In genomic region chr12:70283116-70283731, GRCm38 (mm10) we compare ENCODE assay signal across 8 mouse cellular contexts. TPM values are rescaled to one million over a fixed set of nuclear protein-coding genes. Genes with fewer than 3 reads are reported as not detected.
DNase-seq lines count a peak whose midpoint lies in the region; ATAC-seq lines count a peak whose summit lies in the region.

No protein-coding gene starts in this region.

- ATAC-seq in erythroid progenitor cell, adult 5-6 weeks (replicated peaks; ENCODE audit: low FRiP score, poor library complexity, severe bottlenecking), result no peak

- intact Hi-C loops in left cerebral cortex, postnatal 10 days (cut with DNase I), result no loop called here
- intact Hi-C loops in gastrocnemius, postnatal 36 days (cut with DNase I), result no loop called here

- peak; percentile 16 for DNase-seq in adrenal gland, adult 2 months
- no peak for DNase-seq in adrenal gland, adult 18-20 months (ENCODE audit: low spot score in 2 of 2)
- DNase-seq in left cerebral cortex, postnatal 10 days (ENCODE audit: extremely low spot score in 1 of 2, low spot score in 2 of 2), result peak; percentile 61 to 70
- DNase-seq in left cerebral cortex, adult 11 months (ENCODE audit: low spot score), result no peak
- DNase-seq in cerebellum, adult 9-11 months, result peak; percentile 58
- peak; percentile 62 to 64 for DNase-seq in layer of hippocampus, postnatal 10 days (ENCODE audit: low spot score in 2 of 2)
- DNase-seq in gastrocnemius, postnatal 36 days, result no peak

RNA-seq across cellular contexts. Expression of gene Pygl, which starts 51.9 kb away (rescaled TPM):
- 100 to 1,000 TPM in 1 of 2 experiments, 10 to 100 TPM in 1; 94.6 to 157 TPM for total RNA-seq in adrenal gland, adult 2 months (2021)
- 58.7 and 87.6 TPM in 2 replicates for polyA plus RNA-seq in adrenal gland, adult 2 months (2012; rRNA removed)
- total RNA-seq in adrenal gland, adult 18-20 months (2021), result 100 to 1,000 TPM; 140 to 317 TPM
- total RNA-seq in left cerebral cortex, postnatal 10 days (2021), result 1 to 10 TPM; 2.9 to 4.4 TPM
- 1 to 10 TPM; 4.2 to 5.3 TPM for total RNA-seq in layer of hippocampus, postnatal 10 days (2021)
- 20.5 and 22.2 TPM in 2 replicates for total RNA-seq in erythroid progenitor cell, adult 5-6 weeks (2015; ENCODE audit: low replicate concordance)
- total RNA-seq in erythroid progenitor cell, adult 5-6 weeks (2017; ENCODE audit: low replicate concordance), result 29.8 and 31.7 TPM in 2 replicates
- 1 to 10 TPM; 1.5 to 1.7 TPM for total RNA-seq in gastrocnemius, postnatal 36 days (2021)

Comparison
In these comparisons a context has a peak if more than half of its experiments do, and no peak if none do; other contexts are left out.
1. DNase-seq: peak in adrenal gland, adult 2 months (single experiment), left cerebral cortex, postnatal 10 days (2 of 2), cerebellum, adult 9-11 months (single experiment) and layer of hippocampus, postnatal 10 days (2 of 2); none in adrenal gland, adult 18-20 months (0 of 2), left cerebral cortex, adult 11 months (single experiment) and gastrocnemius, postnatal 36 days (0 of 2).